Mouse (Mus musculus) lung, embryonic 16.5 days (tissue): ENCODE measurements around the gene Col5a3. TPM values are rescaled to one million over a fixed set of nuclear protein-coding genes. Genes with fewer than 3 reads are reported as not detected.

Experiments used
- ATAC-seq: fragments of 200-750 bp; cut with Nextera tagmentation; 2 replicates; pipeline ENCODE4 v1.8.0; 2017; ENCODE audit warnings: low read depth, mild to moderate bottlenecking, moderate library complexity
- H3K27ac ChIP-seq: fragments of 300-500 bp; sonication (generic); 2 replicates; pipeline ENCODE4 v1.5.1; 2014; ENCODE audit warnings: mild to moderate bottlenecking, control low read depth, low read length
- H3K27me3 ChIP-seq: fragments of 300-500 bp; sonication (generic); 2 replicates; pipeline ENCODE4 v1.6.1; 2014; ENCODE audit warnings: low read depth, low read length, mixed read lengths; ENCODE audit not compliant: control insufficient read depth, insufficient read depth
- H3K36me3 ChIP-seq: fragments of 300-500 bp; sonication (generic); 2 replicates; pipeline ENCODE4 v1.6.1; 2014; ENCODE audit warnings: low read length; ENCODE audit not compliant: control insufficient read depth, insufficient read depth
- H3K4me1 ChIP-seq: fragments of 300-500 bp; sonication (generic); replicated peaks from 2 replicates; pipeline ENCODE4 v1.6.1; 2014; ENCODE audit warnings: low read length, mixed read lengths; ENCODE audit not compliant: control insufficient read depth, insufficient read depth
- H3K4me2 ChIP-seq: fragments of 300-500 bp; sonication (generic); 2 replicates; pipeline ENCODE4 v1.6.1; 2014; ENCODE audit warnings: low read depth, low read length, control low read depth
- H3K4me3 ChIP-seq: fragments of 300-500 bp; sonication (generic); 2 replicates; pipeline ENCODE4 v1.5.1; 2014; ENCODE audit warnings: mild to moderate bottlenecking, low read length, control low read depth
- H3K9ac ChIP-seq: fragments of 300-500 bp; sonication (generic); 2 replicates; pipeline ENCODE4 v1.6.1; 2014; ENCODE audit warnings: low read length, control low read depth
- H3K9me3 ChIP-seq: fragments of 300-500 bp; sonication (generic); 2 replicates; pipeline ENCODE4 v1.6.1; 2016; ENCODE audit warnings: low read length; ENCODE audit not compliant: control insufficient read depth
- WGBS: fragments of 180-500 bp; shearing (Covaris S2); extraction: QIAGEN DNeasy Blood & Tissue Kit; methylation state at CpG from one replicate; pipeline ENCODE4 v1.1.7; 2014; 5-methylcytosine and 5-hydroxymethylcytosine counted together
- polyA plus RNA-seq: library from polyadenylated mRNA; unstranded; fragments of >200 nt; fragmentation: Nextera tagmentation; extraction: Ambion mirVana; gene quantifications from 2 replicates; pipeline ENCODE4 v1.2.1, GENCODE M21; 2015

The Col5a3 gene
- polyA plus RNA-seq, 1 experiment from 2014 or later, result 1.2 TPM

DNA sequence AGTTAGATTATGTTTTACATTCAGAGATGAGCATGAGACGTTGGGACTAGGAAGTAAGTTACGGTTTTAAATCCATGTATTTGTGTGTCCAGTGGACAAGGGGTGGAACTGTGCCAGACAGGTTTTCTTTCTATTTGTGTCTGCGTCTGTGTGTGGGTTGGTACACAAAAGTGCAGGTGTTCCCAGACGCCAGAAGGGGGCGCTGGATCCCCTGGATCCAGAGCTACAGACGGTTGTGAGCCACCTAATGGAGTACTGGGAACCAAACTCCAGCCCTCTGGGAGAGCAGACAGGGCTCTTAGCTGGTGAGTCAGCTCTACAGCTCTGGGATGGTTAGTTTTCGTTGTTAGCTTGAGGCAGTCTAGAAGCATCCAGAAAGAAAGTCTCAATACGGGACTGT, 26.9 kb downstream of the Col5a3 start:
- Histone ChIP-seq H3K9ac (no peak overlapping the region), H3K4me3 (no peak overlapping the region), H3K27ac (no peak overlapping the region), H3K36me3 (no peaks in the 10 kb centered on the region), H3K27me3 (no peaks in the 10 kb centered on the region), H3K4me1 (no peaks in the 10 kb centered on the region), H3K4me2 (no peak overlapping the region), H3K9me3 (no peaks in the 10 kb centered on the region)
- ATAC-seq, result no peak
- WGBS, result 69% methylated on average over 8 of the region's 8 CpGs

DNA sequence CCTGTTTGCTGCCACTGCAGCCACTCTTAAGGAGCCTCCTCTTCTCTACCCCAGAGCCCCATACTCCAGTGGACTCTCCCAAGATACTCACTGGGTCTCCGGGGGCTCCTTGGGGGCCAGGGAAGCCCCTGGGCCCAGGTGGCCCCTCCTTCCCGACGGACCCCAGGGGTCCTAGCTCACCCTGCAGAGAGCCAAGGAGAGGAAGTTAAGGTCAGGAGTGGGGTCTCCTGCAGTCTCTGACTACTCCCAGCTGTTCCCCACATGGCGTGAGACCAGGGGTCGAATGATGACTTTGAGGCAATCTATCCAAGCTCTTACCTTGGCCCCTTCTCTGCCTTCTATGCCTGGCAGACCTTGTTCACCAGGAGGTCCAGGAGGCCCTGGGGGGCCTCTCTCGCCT, 29.8 kb downstream of the Col5a3 start:
- Histone ChIP-seq H3K4me3 (no peak overlapping the region), H3K4me2 (no peak overlapping the region), H3K4me1 (no peaks in the 10 kb centered on the region), H3K9me3 (no peaks in the 10 kb centered on the region), H3K36me3 (no peaks in the 10 kb centered on the region), H3K9ac (no peak overlapping the region), H3K27me3 (no peaks in the 10 kb centered on the region), H3K27ac (no peak overlapping the region)
- WGBS, result 48% methylated on average over 6 of the region's 6 CpGs
- no peak for ATAC-seq

DNA sequence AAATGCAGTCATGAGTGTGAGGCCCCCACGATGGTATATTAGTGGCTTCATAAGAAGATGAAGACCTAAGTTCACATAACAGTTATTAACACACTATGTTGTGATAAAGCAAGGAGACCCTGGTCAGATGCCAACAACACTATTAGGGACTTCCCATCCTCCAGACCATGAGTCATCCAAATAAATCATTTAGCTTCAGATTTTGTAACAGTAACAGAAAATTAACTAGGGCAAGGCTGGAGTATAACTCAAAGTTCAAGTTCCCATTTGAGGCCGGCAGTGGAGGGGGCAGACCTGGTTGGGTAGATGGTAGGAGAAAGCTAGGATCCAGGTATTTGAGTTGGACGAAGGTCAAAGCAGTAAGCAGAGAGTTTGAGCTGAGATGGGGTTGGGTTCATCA, 33.6 kb downstream of the Col5a3 start:
- Histone ChIP-seq H3K4me1 (no peaks in the 10 kb centered on the region), H3K27ac (no peak overlapping the region), H3K9ac (no peak overlapping the region), H3K4me3 (no peak overlapping the region), H3K36me3 (no peaks in the 10 kb centered on the region), H3K27me3 (no peaks in the 10 kb centered on the region), H3K9me3 (no peaks in the 10 kb centered on the region), H3K4me2 (no peak overlapping the region)
- WGBS, result 66% methylated on average over 3 of the region's 3 CpGs
- no peak for ATAC-seq

DNA sequence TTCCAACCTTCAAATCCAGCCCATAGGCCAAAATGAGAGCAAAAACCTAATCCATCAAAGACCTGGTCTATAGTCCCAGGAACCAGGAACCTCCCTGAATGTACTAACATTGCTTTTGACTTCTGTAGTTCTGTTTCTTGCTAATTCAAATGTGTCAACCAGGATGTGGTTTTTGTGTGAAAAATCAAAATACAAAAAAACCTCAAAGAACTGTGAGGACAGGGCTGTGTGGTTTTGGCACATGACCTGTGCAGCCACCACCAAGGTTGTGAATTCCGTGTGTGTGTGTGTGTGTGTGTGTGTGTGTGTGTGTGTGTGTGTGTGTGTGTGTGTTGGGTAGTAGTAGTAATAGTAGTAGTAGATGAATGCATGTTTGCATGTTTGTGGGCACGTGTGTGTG, 49.6 kb downstream of the Col5a3 start:
- H3K4me2 ChIP-seq, result no peak overlapping the region
- no peak overlapping the region for H3K4me3 ChIP-seq
- no peak for ATAC-seq
- no peaks in the 10 kb centered on the region for H3K4me1 ChIP-seq
- no peak overlapping the region for H3K9ac ChIP-seq
- no peaks in the 10 kb centered on the region for H3K9me3 ChIP-seq
- no peaks in the 10 kb centered on the region for H3K36me3 ChIP-seq
- no peaks in the 10 kb centered on the region for H3K27me3 ChIP-seq
- WGBS, result 73% methylated on average over 2 of the region's 2 CpGs
- no peak overlapping the region for H3K27ac ChIP-seq

DNA sequence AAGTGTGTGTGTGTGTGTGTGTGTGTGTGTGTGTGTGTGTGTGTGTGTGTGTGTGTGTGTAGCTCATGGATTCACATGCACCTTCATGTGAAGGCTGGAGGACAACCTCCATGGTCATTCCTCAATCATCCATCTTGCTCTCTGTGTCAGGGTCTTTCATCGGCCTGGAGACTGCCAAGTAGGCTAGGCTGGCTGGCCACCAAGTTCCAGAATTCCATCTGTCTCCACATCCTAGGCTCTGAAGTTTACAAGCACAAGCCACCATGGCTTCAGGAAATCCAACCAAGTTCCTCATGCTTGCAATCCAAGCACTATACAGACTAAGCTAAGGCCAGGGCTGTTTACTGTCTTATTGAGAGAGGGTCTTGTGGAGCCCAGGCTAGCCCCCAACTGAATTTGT, 51.8 kb downstream of the Col5a3 start:
- H3K27ac ChIP-seq, result no peak overlapping the region
- no peaks in the 10 kb centered on the region; the same call in 1 of the 2 replicates for H3K9me3 ChIP-seq
- WGBS, result 71% methylated on average over 1 of the region's 1 CpGs
- ATAC-seq, result no peak
- no peak overlapping the region for H3K9ac ChIP-seq
- no peaks in the 10 kb centered on the region for H3K27me3 ChIP-seq
- no peaks in the 10 kb centered on the region for H3K4me1 ChIP-seq
- H3K36me3 ChIP-seq, result no peaks in the 10 kb centered on the region
- no peak overlapping the region for H3K4me3 ChIP-seq
- H3K4me2 ChIP-seq, result no peak overlapping the region

DNA sequence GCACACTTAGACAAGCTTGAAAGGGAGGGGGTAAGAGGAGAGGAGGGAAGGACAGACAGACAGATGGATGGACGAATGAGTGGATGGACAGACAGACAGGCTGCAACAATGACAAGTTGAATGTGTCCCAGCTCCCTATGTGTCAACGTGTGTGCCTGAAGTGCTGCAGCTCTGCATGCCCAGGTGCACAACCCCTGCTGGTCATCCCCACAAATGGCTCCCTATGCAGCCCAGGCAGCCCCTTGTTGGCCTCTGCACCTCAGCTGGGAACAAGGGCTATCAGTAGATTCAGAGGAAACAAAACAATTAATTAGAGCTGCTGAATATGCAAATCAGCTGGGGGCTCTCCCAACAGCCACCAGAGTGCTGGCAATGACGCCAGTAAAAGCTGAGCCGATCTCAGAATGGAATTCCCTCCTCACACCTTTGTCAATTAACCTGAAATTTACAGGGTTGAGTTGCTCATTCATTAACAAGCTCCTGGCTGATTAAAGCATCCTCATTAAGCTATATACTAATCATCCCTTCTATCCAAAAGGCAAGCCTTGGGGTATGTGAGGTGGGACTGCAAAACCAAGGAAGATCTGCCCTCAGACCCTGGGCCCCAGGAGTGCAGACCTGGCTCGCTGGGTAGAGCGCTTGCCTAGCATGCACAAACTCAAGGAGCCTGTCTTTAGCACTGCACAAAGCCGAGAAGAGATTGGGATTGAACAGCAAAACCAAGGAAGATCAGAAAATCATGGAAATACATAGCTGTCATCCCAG, 52.5 kb downstream of the Col5a3 start:
- no peaks in the 10 kb centered on the region for H3K27me3 ChIP-seq
- WGBS, result 49% methylated on average over 7 of the region's 7 CpGs
- no peak overlapping the region for H3K9ac ChIP-seq
- no peaks in the 10 kb centered on the region for H3K4me1 ChIP-seq
- ATAC-seq, result no peak
- H3K4me3 ChIP-seq, result no peak overlapping the region
- H3K36me3 ChIP-seq, result no peaks in the 10 kb centered on the region
- H3K4me2 ChIP-seq, result no peak overlapping the region
- no peaks in the 10 kb centered on the region; the same call in 1 of the 2 replicates for H3K9me3 ChIP-seq
- H3K27ac ChIP-seq, result no peak overlapping the region

DNA sequence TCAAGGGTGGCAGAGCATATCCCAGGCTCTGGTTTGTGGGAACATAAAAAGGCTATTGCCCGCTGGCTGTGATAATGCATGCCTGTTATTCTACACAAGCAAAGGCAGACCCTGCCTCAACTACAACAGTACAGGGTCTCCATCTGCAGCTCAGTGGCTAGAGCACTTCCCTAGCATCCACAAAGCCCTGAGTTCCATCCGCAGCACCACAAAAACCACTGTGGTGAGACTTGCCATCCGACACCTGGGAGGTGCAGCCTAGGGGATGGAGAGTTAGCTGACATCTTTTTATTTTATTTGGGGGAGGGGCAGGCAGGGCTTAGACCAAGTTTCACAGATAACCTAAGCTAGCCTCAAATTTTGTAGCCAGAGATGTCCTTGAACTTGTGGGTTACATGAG, 53.5 kb downstream of the Col5a3 start:
- Histone ChIP-seq H3K9ac (no peak overlapping the region), H3K4me2 (no peak overlapping the region), H3K4me1 (no peaks in the 10 kb centered on the region), H3K27ac (no peak overlapping the region), H3K9me3 (no peaks in the 10 kb centered on the region; the same call in 1 of the 2 replicates), H3K4me3 (no peak overlapping the region), H3K27me3 (no peaks in the 10 kb centered on the region), H3K36me3 (no peaks in the 10 kb centered on the region)
- 68% methylated on average over 3 of the region's 3 CpGs for WGBS
- no peak for ATAC-seq

DNA sequence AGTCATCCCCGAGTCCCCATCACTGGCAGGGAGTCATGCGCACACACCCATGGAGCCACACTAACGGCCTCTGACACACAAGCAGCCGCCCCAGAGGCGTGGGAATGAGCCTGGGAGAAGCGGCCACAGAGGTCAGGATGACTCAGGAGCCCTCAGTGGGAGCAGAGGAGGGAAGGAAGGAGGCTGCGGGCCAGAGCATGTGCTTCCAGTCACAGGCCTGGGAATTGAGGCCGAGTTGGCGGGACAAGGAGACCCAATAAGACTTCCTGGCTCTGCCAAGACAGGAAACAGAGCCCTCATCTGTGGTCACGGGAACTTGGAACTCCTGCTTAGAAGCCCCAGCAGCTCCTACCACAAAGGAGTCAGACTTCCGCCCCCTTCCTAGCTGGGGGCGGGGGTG, 54.1 kb downstream of the Col5a3 start:
- Histone ChIP-seq H3K36me3 (no peaks in the 10 kb centered on the region), H3K4me3 (no peak overlapping the region), H3K9me3 (no peaks in the 10 kb centered on the region; the same call in 1 of the 2 replicates), H3K27me3 (no peaks in the 10 kb centered on the region), H3K4me2 (no peak overlapping the region), H3K9ac (no peak overlapping the region), H3K4me1 (no peaks in the 10 kb centered on the region), H3K27ac (no peak overlapping the region)
- peak; percentile 47 for ATAC-seq
- 49% methylated on average over 12 of the region's 12 CpGs for WGBS

DNA sequence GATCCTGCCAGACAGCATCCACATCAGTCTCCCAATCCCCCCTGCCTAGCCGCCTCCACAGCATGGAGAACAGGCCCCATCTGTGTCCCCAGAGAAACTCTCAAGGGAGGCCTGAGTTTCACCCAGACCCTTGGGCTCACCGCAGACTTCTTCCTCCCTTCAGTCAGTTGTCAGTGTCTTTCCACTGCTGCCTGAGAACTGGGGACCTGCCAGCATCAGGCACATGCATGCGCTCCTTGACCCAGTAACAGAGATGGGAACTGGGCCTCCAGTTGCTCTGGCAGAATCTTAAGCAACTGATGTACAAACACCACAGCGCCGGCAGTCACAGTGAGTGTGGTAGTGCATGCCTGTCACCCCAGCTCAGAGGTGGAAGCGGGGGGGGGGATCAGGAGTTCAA, 56.0 kb downstream of the Col5a3 start:
- no peaks in the 10 kb centered on the region for H3K36me3 ChIP-seq
- ATAC-seq, result no peak
- no peak overlapping the region for H3K27ac ChIP-seq
- H3K4me2 ChIP-seq, result no peak overlapping the region
- 75% methylated on average over 6 of the region's 6 CpGs for WGBS
- H3K4me3 ChIP-seq, result no peak overlapping the region
- no peaks in the 10 kb centered on the region; the same call in 1 of the 2 replicates for H3K9me3 ChIP-seq
- no peaks in the 10 kb centered on the region for H3K4me1 ChIP-seq
- H3K9ac ChIP-seq, result no peak overlapping the region
- no peaks in the 10 kb centered on the region for H3K27me3 ChIP-seq
